Mouse (Mus musculus) forebrain, embryonic 12.5 days (tissue): Measurements from ENCODE around the gene Clcn7. TPM values are rescaled to one million over a fixed set of nuclear protein-coding genes. Genes with fewer than 3 reads are reported as not detected.

Experiments
- ATAC-seq: fragments of 200-750 bp; cut with Nextera tagmentation; 2 replicates; pipeline ENCODE4 v1.8.0; 2017; ENCODE audit warnings: moderate TSS enrichment; ENCODE audit not compliant: low FRiP score
- H3K27ac ChIP-seq: fragments of 300-500 bp; sonication (generic); 2 replicates; pipeline ENCODE4 v1.5.1; 2016; ENCODE audit warnings: mild to moderate bottlenecking
- H3K27me3 ChIP-seq: fragments of 300-500 bp; sonication (generic); 2 replicates; pipeline ENCODE4 v1.6.1; 2016; ENCODE audit warnings: mild to moderate bottlenecking
- H3K36me3 ChIP-seq: fragments of 300-500 bp; sonication (generic); replicated peaks from 2 replicates; pipeline ENCODE4 v1.6.1; 2016; ENCODE audit warnings: mild to moderate bottlenecking
- H3K4me1 ChIP-seq: fragments of 300-500 bp; sonication (generic); 2 replicates; pipeline ENCODE4 v1.6.1; 2016
- H3K4me2 ChIP-seq: fragments of 300-500 bp; sonication (generic); 2 replicates; pipeline ENCODE4 v1.6.1; 2016; ENCODE audit warnings: mild to moderate bottlenecking, moderate library complexity
- H3K4me3 ChIP-seq: fragments of 300-500 bp; sonication (generic); replicated peaks from 2 replicates; pipeline ENCODE4 v1.5.1; 2016; ENCODE audit warnings: mild to moderate bottlenecking
- H3K9ac ChIP-seq: fragments of 300-500 bp; sonication (generic); 2 replicates; pipeline ENCODE4 v1.6.1; 2016; ENCODE audit warnings: mild to moderate bottlenecking
- H3K9me3 ChIP-seq: fragments of 300-500 bp; sonication (generic); 2 replicates; pipeline ENCODE4 v1.6.1; 2016
- WGBS: fragments of 180-500 bp; shearing (Covaris S2); methylation state at CpG from one replicate; pipeline ENCODE4 v1.1.7; 2016; 5-methylcytosine and 5-hydroxymethylcytosine counted together
- polyA plus RNA-seq: library from polyadenylated mRNA; unstranded; fragments of >200 nt; fragmentation: Nextera tagmentation; extraction: Ambion mirVana; gene quantifications from 2 replicates; pipeline ENCODE4 v1.2.1, GENCODE M21; 2016

The Clcn7 gene
- 23.9 and 26.1 TPM in 2 replicates for polyA plus RNA-seq

DNA sequence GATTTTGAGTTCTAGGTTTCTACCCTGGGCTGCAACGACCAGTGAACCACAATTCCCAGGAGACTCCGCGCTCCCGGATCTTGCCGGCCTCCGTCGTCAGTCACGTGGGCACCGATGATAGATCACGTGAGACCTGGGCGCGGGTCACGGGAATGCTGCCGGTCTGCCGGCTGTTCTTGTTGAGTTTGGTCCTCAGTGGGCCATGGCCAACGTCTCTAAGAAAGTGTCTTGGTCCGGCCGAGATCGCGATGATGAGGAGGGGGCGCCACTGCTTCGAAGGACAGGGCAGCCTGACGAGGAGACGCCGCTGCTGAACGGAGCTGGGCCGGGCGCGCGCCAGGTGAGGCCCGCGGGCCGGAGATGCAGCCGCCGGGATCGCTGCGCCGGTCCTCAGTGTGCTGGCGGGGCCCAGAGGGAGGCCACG, at the start of gene Clcn7:
TSS of gene Clcn7 (plus strand) at position 117 of the 424 bp plus-strand sequence.
- H3K27ac ChIP-seq: no peak within 1 kb of the TSS
- H3K4me1 ChIP-seq: peaks cover 12% of the 10 kb centered on the region
- H3K27me3 ChIP-seq: peaks cover 4% of the 10 kb centered on the region; the same call in 1 of the 2 replicates
- 0 out of 2 replicates have a peak, but pooled peaks cover 3% of the 10 kb centered on the region for H3K36me3 ChIP-seq
- under 1% methylated on average over 40 of the region's 40 CpGs for WGBS
- H3K9ac ChIP-seq: peak within 1 kb of the TSS; percentile 82
- ATAC-seq: peak; percentile 98
- peak within 1 kb of the TSS; percentile 92 for H3K4me3 ChIP-seq
- peak within 1 kb of the TSS; percentile 68 for H3K4me2 ChIP-seq
- H3K9me3 ChIP-seq: no peaks in the 10 kb centered on the region

DNA sequence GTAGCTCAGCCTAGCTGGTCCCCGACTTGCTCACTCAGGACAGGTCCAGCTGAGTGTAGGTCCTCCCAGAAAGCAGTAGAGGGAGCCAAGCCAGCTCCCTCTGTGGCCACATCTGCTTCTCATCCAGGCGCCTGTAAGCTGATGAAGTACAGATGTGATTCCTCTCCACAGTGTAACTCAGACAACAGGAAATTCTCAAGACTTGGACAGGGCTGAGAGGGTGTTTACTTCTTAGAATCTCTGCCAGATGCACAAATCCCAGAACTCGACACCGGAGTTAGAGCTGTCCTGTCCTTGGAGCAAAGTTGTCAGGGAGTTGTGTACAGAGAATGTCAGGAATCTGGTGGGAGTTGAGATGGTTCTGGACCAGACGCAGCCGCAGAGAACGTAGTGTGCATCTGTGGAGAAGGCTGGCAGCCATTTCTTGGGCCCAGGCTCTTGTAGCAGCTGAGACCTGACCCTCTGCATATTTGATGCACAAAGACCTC, 49.7 kb upstream of the Clcn7 start, which contains the start of gene Tmem204:
TSS of gene Tmem204 (minus strand) at position 148 of the 488 bp plus-strand sequence.
- no peaks in the 10 kb centered on the region for H3K27me3 ChIP-seq
- peak within 1 kb of the TSS; percentile 50 for H3K27ac ChIP-seq
- H3K9ac ChIP-seq: no peak within 1 kb of the TSS
- no peaks in the 10 kb centered on the region for H3K9me3 ChIP-seq
- no peak for ATAC-seq
- 72% methylated on average over 7 of the region's 7 CpGs for WGBS
- H3K36me3 ChIP-seq: peaks cover 6% of the 10 kb centered on the region
- no peak within 1 kb of the TSS for H3K4me3 ChIP-seq
- H3K4me1 ChIP-seq: no peaks in the 10 kb centered on the region
- H3K4me2 ChIP-seq: no peak within 1 kb of the TSS

DNA sequence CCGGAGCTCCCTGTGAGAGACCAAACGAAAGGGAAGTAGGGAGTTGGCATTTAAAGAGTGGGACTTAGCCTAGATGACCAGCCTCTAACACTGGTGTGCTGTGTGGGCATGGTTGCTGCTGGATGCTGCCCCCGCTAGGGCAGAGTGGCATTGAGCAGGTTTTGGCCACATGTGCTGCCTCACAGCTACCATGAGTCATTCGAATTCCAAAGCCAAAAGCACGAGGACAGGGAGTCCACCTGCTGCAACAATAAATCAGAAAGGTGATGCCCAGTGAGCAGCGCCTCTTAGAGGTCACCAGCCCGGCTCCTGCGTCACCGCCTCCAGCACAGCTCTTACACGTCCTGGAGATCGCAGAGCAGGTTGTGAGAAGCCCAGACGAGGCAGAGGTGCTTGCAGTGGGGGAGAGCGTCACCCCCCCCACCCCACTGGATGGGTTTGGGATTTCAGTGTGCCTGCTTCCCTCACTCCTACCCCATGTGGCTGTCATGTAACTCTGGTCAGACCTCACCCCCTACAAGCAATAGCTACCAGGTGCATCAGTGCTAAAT, 48.3 kb upstream of the Clcn7 start:
- Histone ChIP-seq H3K36me3 (peaks cover 17% of the 10 kb centered on the region), H3K9ac (no peak overlapping the region), H3K4me1 (no peaks in the 10 kb centered on the region), H3K4me2 (no peak overlapping the region), H3K27ac (no peak overlapping the region), H3K4me3 (no peak overlapping the region), H3K27me3 (no peaks in the 10 kb centered on the region), H3K9me3 (no peaks in the 10 kb centered on the region)
- ATAC-seq: no peak
- 78% methylated on average over 13 of the region's 13 CpGs for WGBS

DNA sequence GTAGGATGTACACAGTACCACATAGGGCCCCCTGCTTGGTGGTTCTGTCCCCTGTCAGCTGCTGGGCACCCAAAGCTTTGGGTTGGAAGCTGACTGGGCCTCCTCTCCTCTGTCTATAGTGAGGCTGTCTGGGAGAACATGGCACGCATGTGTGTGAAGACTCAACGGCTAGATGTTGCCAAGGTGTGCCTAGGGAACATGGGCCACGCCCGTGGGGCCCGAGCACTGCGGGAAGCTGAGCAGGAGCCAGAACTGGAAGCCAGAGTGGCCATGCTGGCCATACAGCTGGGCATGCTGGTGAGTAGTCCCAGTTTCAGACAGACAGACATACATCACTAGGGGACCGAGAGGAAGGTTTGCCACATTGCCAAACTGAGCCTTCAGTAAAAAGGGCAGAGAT, 46.5 kb upstream of the Clcn7 start:
- peaks cover 24% of the 10 kb centered on the region for H3K36me3 ChIP-seq
- H3K4me1 ChIP-seq: no peaks in the 10 kb centered on the region
- H3K4me2 ChIP-seq: no peak overlapping the region
- no peaks in the 10 kb centered on the region for H3K27me3 ChIP-seq
- H3K4me3 ChIP-seq: no peak overlapping the region
- 94% methylated on average over 7 of the region's 7 CpGs for WGBS
- no peak overlapping the region for H3K9ac ChIP-seq
- ATAC-seq: no peak
- H3K9me3 ChIP-seq: no peaks in the 10 kb centered on the region
- no peak overlapping the region for H3K27ac ChIP-seq

DNA sequence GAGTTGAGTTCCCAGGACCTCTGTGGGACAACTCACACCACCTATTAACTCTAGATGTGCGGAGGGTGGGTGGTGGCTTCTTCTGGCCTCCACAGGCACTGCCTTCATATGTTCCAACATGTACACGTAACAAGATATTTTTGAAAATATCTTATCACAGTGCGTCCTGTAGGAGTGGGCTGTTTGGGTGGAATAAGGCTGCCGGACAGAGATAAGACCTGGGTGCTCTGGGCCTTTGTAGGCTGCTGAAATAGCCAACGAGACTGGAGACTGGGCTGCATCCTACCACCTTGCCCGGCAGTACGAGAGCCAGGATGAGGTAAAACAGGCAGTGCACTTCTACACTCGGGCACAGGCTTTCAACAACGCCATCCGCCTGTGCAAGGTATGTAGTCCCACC, 44.0 kb upstream of the Clcn7 start:
- Histone ChIP-seq H3K4me1 (no peaks in the 10 kb centered on the region), H3K36me3 (peaks cover 44% of the 10 kb centered on the region), H3K9ac (no peak overlapping the region), H3K9me3 (no peaks in the 10 kb centered on the region), H3K27me3 (no peaks in the 10 kb centered on the region), H3K4me3 (no peak overlapping the region), H3K27ac (no peak overlapping the region), H3K4me2 (no peak overlapping the region)
- WGBS: 92% methylated on average over 10 of the region's 10 CpGs
- no peak for ATAC-seq

DNA sequence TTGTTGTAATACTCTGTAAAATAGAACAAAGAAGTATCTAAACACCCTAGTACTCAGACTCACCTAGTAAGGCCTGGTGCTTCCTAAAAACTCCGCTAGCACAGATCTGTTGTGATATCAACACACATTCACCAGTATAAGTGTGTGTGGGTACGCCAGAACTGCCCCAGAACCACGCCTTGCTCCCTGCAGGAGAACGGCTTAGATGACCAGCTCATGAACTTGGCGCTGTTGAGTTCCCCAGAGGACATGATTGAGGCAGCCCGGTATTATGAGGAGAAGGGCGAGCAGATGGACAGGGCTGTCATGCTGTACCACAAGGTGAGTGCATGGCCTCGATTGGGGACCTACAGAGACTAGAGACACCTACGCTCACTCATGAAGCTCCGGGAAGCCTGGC, 42.7 kb upstream of the Clcn7 start:
- Histone ChIP-seq H3K9me3 (no peaks in the 10 kb centered on the region), H3K4me2 (no peak overlapping the region), H3K4me3 (no peak overlapping the region), H3K9ac (no peak overlapping the region), H3K4me1 (no peaks in the 10 kb centered on the region), H3K36me3 (peaks cover 50% of the 10 kb centered on the region), H3K27me3 (no peaks in the 10 kb centered on the region), H3K27ac (no peak overlapping the region)
- 94% methylated on average over 10 of the region's 10 CpGs for WGBS
- ATAC-seq: no peak

DNA sequence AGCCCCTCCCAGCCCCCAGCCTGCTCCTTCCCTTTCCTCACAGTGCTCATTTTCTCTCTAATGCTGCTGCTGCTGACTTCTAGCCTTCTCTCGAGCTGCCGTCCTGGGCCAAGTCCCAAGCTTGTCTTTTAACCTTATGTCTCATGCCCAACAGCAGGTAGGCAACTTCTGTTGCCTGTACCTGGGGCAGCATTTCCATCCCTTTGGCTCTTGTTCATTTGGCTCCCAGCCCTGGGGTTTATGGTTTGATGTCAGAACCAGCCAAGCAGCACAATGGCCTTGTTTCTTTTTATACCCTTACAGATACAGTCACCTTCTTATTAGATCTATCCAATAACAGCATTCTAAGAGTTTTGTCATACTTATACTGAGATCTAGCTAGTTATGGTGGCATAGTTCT, 37.0 kb upstream of the Clcn7 start:
- 87% methylated on average over 2 of the region's 2 CpGs for WGBS
- Histone ChIP-seq H3K9ac (no peak overlapping the region), H3K27me3 (no peaks in the 10 kb centered on the region), H3K9me3 (no peaks in the 10 kb centered on the region), H3K4me1 (no peaks in the 10 kb centered on the region), H3K4me3 (no peak overlapping the region), H3K27ac (no peak overlapping the region), H3K4me2 (no peak overlapping the region), H3K36me3 (peaks cover 70% of the 10 kb centered on the region)
- ATAC-seq: no peak

DNA sequence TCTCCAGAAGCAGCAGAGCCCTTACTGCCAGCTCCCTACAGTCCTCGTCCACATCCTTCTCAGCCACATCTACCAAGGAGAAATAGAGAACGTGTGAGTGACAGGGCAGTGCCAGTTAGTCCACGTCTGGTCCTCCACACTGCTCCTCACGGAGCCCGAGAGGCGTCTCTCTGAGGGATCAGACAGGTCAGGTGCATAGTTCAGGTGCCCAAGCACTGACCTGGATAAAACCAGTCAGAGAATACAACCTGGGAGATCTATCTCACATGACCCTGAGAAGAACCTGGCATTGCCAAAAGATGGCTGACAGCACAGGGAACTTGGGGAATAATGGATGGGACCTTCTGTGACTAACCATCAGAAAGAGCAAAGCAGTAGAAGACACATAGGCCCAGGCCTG, 33.1 kb upstream of the Clcn7 start:
- no peaks in the 10 kb centered on the region for H3K9me3 ChIP-seq
- no peaks in the 10 kb centered on the region for H3K27me3 ChIP-seq
- H3K9ac ChIP-seq: no peak overlapping the region
- H3K27ac ChIP-seq: no peak overlapping the region
- no peak for ATAC-seq
- 90% methylated on average over 6 of the region's 6 CpGs for WGBS
- no peak overlapping the region for H3K4me3 ChIP-seq
- no peak overlapping the region for H3K4me2 ChIP-seq
- peaks cover 81% of the 10 kb centered on the region for H3K36me3 ChIP-seq
- H3K4me1 ChIP-seq: no peaks in the 10 kb centered on the region

DNA sequence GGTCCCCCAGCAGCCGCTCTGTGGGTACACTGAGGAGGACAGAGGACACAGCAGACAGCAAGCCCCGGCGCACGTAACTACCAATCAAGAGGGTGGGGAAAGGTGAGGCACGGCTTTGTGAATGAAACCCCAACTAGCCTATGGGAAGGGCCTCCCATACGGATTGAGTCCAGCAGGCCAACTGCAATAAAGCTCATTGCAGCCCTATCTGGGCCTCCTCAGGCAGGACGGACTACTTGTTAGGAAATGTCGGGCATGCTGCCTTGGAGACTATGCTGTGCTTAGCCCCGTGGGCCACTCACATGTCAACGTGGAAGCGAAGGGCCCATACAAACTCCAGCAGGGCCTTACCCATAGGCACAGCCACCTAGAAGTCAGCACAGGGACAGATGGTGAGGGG, 31.9 kb upstream of the Clcn7 start:
- Histone ChIP-seq H3K9me3 (no peaks in the 10 kb centered on the region), H3K27me3 (no peaks in the 10 kb centered on the region), H3K36me3 (peaks cover 93% of the 10 kb centered on the region), H3K4me2 (no peak overlapping the region), H3K9ac (no peak overlapping the region), H3K27ac (no peak overlapping the region), H3K4me3 (no peak overlapping the region), H3K4me1 (no peaks in the 10 kb centered on the region)
- ATAC-seq: no peak
- 92% methylated on average over 11 of the region's 11 CpGs for WGBS

DNA sequence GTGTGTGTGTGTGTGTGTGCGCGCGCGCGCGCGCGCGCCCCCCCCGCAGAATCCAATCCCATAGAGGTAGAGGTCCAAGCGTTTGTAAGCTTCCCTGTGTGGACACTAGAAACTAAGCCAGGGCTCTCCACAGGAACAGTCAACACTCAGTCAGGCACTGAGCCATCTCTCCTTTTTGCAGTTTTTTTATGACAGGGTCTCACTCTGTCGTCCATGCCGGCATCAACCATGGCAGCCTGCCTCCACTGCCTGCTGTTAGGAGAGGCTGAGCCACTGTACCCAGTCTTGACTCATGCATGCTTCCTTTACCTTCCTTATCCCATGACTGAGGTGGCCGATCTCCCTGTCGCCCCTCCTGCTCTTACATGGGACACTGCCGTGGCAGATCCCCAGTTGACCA, 25.4 kb upstream of the Clcn7 start:
- H3K4me1 ChIP-seq: no peaks in the 10 kb centered on the region
- H3K9me3 ChIP-seq: no peaks in the 10 kb centered on the region
- no peaks in the 10 kb centered on the region for H3K27me3 ChIP-seq
- H3K27ac ChIP-seq: no peak overlapping the region
- WGBS: 97% methylated on average over 14 of the region's 16 CpGs
- no peak for ATAC-seq
- no peak overlapping the region for H3K4me2 ChIP-seq
- no peak overlapping the region for H3K9ac ChIP-seq
- no peak overlapping the region for H3K4me3 ChIP-seq
- H3K36me3 ChIP-seq: peaks cover 82% of the 10 kb centered on the region

DNA sequence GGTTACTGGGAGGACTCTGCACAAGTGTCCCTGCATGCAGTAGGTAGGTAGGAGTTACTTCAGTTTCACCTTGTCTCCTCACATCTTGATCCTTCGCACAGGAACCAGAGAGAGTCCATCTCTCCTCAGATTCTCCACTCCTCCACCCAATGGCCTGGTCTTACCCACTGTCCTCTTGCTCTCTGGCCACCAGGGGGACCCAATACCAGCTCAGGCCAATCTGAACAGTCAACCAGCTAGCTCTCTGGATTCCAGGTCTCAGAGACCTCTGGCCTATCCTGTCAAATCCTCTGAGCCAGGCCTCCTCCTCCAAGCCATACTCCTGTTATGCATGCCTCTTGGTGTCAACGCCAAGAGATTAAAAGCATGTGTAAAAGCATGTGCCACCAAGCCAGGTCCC, 23.6 kb upstream of the Clcn7 start:
- peaks cover 2% of the 10 kb centered on the region for H3K4me1 ChIP-seq
- H3K36me3 ChIP-seq: peaks cover 71% of the 10 kb centered on the region
- no peaks in the 10 kb centered on the region for H3K9me3 ChIP-seq
- no peak overlapping the region for H3K27ac ChIP-seq
- no peak overlapping the region for H3K4me2 ChIP-seq
- H3K9ac ChIP-seq: no peak overlapping the region
- H3K27me3 ChIP-seq: no peaks in the 10 kb centered on the region
- WGBS: 91% methylated on average over 2 of the region's 2 CpGs
- H3K4me3 ChIP-seq: no peak overlapping the region
- no peak for ATAC-seq

DNA sequence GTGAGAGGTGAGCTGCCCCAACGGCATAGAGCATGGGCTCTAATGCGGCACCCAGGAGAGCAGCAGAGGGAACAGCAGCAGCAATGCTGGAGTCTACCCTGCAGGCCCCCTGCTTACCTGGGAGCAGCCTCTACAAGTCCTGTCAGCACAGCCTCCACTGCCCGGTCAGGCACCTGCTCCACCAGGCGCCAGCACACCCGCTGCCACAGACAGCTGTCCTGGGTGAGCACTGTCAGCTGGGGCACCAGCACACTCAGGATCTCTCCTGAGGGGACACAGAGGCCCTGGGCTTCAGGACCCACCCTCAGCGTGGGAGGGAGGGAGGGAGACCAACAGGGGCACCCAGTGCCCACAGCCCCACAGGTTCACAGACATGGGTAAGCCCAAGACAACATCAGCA, 22.6 kb upstream of the Clcn7 start:
- no peak for ATAC-seq
- Histone ChIP-seq H3K36me3 (peaks cover 61% of the 10 kb centered on the region), H3K9me3 (no peaks in the 10 kb centered on the region), H3K4me3 (no peak overlapping the region), H3K9ac (no peak overlapping the region), H3K27me3 (no peaks in the 10 kb centered on the region), H3K4me1 (peaks cover 10% of the 10 kb centered on the region), H3K4me2 (no peak overlapping the region), H3K27ac (no peak overlapping the region)
- 95% methylated on average over 6 of the region's 6 CpGs for WGBS

DNA sequence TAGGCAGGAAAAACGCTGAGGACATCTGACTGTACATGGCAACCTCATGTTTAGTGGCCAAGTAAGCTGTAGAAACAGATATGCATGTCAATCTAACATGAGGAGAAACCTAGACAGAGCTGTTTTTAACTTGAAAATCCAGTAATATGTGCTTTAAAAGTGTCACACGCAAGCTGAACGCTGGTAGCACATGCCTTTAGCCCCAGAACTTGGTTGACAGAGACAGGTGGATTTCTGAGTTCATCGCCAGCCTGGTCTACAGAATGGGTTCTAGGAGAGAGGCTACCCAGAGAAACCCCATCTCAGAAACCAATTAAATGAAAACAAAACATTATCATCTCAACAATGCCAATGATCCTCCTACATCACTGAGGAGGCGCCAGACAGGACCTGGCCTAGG, 22.0 kb upstream of the Clcn7 start:
- no peak for ATAC-seq
- Histone ChIP-seq H3K4me3 (no peak overlapping the region), H3K9me3 (no peaks in the 10 kb centered on the region), H3K4me2 (no peak overlapping the region), H3K4me1 (peaks cover 12% of the 10 kb centered on the region), H3K36me3 (peaks cover 55% of the 10 kb centered on the region), H3K27ac (no peak overlapping the region), H3K9ac (no peak overlapping the region), H3K27me3 (no peaks in the 10 kb centered on the region)
- WGBS: 95% methylated on average over 5 of the region's 5 CpGs
